Mouse (Mus musculus) embryonic stem cell, embryonic (primary cell): ENCODE measurements around the gene Rab5c.

ENCODE experiments used
- CTCF ChIA-PET, 4 experiments: fragments of 300-600 bp in 2 of 4; fragments of 350-600 bp in 2 of 4; sonication (Branson Sonifier 250); formaldehyde crosslinking; loops; one replicate each; lab custom pipeline; 2022; ENCODE audit warnings: inconsistent platforms in 2 of 4; lab: Charles Lee
- POLR2A ChIA-PET, 4 experiments: fragments of 300-600 bp in 2 of 4; fragments of 350-600 bp in 2 of 4; sonication (Branson Sonifier 250); formaldehyde crosslinking; loops; one replicate each; lab custom pipeline; 2022; ENCODE audit warnings: antibody characterized with exemption in 4 of 4, inconsistent platforms in 1 of 4; lab: Charles Lee

The Rab5c gene

GRCm38 (mm10) chr11:100738066-100738604 lies at the start of gene Rab5c:
Gene Rab5c (minus strand): TSS chr11:100738215.
- CTCF ChIA-PET = interaction anchor here (0.7 to 3.0 kb wide), 19 partner anchors 9 to 522 kb away, joined by 3 to 15 read pairs (median 5); partner anchors contain the start of genes Hspb9 (in 2 of the 4), Acly (in 1 of the 4), Dnajc7 (in 1 of the 4) and Ghdc (in 1 of the 4)
- POLR2A ChIA-PET = interaction anchor here (0.6 to 4.0 kb wide), 90 partner anchors 8 to 704 kb away, joined by 3 to 33 read pairs (median 4); partner anchors contain the start of genes Kcnh4 (in 4 of the 4), Ghdc (in 3 of the 4), Kat2a (in 3 of the 4) and Rpl27 (in 3 of the 4)

- POLR2A ChIA-PET = interaction anchor here in 1 of 4 experiments (0.6 to 0.7 kb wide), 2 partner anchors 245 to 247 kb away, joined by 3 to 4 read pairs; no protein-coding TSS in a partner anchor
- CTCF ChIA-PET = interaction anchor here in 1 of 4 experiments (0.6 kb wide), 1 partner anchor 462 kb away, joined by 4 read pairs; no protein-coding TSS in a partner anchor
Observed at GRCm38 (mm10) chr11:100785774-100786173, 47.8 kb upstream of the Rab5c start.

DNA sequence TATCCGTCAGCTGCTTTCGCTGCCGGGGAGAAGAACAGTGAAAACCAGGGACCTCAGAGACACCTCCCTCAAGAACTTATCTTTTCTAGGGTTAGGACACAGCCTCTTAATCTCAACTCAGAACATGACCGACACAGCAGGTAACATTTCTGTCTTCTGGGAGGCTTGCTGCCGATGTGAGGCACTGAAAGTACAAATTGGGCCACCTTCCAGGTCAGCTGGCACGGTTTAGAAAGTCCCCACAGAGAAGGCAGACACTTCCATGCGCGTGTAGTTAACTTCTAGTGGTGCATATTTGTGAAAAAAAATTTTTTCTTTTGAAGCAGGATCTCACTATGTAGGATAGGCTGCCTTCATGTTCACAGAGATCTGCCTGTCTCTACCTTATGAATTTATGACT lies 46.3 kb upstream of the Rab5c start:
- CTCF ChIA-PET = interaction anchor here in 1 of 4 experiments (0.6 kb wide), 1 partner anchor 248 kb away, joined by 3 read pairs; no protein-coding TSS in a partner anchor
- POLR2A ChIA-PET = interaction anchor here in 1 of 4 experiments (0.6 to 1.7 kb wide), 2 partner anchors 464 to 618 kb away, joined by 3 to 5 read pairs; no protein-coding TSS in a partner anchor

DNA sequence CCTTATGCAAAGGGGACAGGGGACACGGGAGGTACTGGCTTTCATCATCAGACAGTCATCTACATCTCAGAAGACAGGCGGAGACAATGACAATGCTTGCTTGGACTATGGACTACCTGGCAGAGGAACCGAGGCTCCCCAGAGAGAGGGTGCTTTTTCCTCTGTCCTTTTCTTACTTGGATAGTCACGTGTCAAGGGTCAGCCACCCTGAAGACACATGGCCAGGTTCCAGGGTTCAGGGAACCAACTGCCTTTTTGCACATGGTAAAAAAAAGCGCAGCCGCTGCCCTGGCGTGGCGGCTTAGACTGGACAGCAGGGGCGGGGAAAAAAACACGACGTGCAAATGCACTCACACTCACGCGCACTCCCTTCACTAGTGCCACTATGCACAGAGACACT lies 44.6 kb upstream of the Rab5c start:
- ChIA-PET POLR2A (interaction anchor here in 3 of 4 experiments (0.8 to 1.8 kb wide), 11 partner anchors 9 to 462 kb away, joined by 3 to 5 read pairs (median 3); no protein-coding TSS in a partner anchor), CTCF (interaction anchor here in 2 of 4 experiments (1.0 to 2.9 kb wide), 2 partner anchors 21 kb away, joined by 3 to 10 read pairs; no protein-coding TSS in a partner anchor)

GRCm38 (mm10) chr11:100781763-100782475 lies 43.9 kb upstream of the Rab5c start:
- CTCF ChIA-PET = interaction anchor here in 2 of 4 experiments (1.0 to 2.9 kb wide), 2 partner anchors 20 kb away, joined by 3 to 10 read pairs; no protein-coding TSS in a partner anchor
- POLR2A ChIA-PET = interaction anchor here in 2 of 4 experiments (0.8 to 2.7 kb wide), 11 partner anchors 8 to 248 kb away, joined by 3 to 10 read pairs (median 4); partner anchors contain the start of gene Ghdc (in 1 of the 2)

- CTCF ChIA-PET = interaction anchor here in 1 of 4 experiments (2.9 kb wide), 1 partner anchor 19 kb away, joined by 10 read pairs; no protein-coding TSS in a partner anchor
Observed at GRCm38 (mm10) chr11:100780247-100780646, 42.2 kb upstream of the Rab5c start.

DNA sequence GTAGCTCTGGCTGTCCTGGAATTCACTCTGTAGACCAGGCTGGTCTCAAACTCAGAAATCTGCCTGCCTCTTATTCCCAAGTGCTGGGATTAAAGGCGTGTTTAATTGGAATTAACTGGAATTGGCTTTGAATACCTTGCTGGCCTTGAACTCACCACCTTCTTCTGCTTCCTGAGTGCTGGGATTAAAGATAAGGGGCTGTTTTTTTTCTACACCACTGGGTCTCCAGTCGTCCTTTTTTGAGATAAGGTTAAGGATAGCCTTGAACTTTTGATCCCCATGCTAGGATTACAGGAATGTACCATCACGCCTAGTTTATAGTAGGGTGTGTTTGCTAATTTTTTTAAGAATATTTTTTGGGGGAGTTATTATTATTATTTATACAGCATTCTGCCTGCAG lies 40.1 kb upstream of the Rab5c start:
- POLR2A ChIA-PET = interaction anchor here in 2 of 4 experiments (0.6 to 1.5 kb wide), 3 partner anchors 16 to 239 kb away, joined by 3 read pairs; no protein-coding TSS in a partner anchor
- CTCF ChIA-PET = no interaction called here

More at GRCm38 (mm10) chr11:100780247-100780646, 42.2 kb upstream of the Rab5c start:
- POLR2A ChIA-PET = interaction anchor here in 3 of 4 experiments (0.5 to 2.7 kb wide), 9 partner anchors 10 to 461 kb away, joined by 3 to 10 read pairs (median 3); partner anchors contain the start of genes Ghdc (in 2 of the 3), Eif1 (in 1 of the 3) and Rab5c (in 1 of the 3)

DNA sequence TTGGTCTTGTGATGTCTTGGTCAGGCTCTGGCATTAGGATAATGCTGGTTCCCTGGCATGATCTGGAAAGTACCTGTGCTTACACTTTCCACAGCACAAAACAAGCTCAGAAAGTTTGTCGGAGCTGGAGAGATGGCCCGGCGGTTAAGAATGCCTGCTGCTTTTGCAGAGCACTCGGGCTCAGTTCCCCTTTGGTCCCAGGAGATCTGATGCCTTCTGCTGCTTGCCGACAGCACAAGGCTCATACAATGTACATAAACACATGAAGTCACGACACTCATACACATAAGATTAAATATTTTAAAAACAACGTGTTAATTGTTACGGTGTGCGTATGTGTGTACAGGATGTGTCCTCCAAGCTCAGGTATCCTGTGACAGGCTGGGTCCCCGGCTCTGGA lies 37.9 kb upstream of the Rab5c start:
- ChIA-PET POLR2A (interaction anchor here in 2 of 4 experiments (1.0 to 1.4 kb wide), 4 partner anchors 29 to 51 kb away, joined by 3 to 4 read pairs (median 3); partner anchors contain the start of gene Rab5c (in 1 of the 2)), CTCF (interaction anchor here in 3 of 4 experiments (0.5 to 2.3 kb wide), 5 partner anchors 12 to 16 kb away, joined by 3 to 12 read pairs (median 9); partner anchors contain the start of gene Kcnh4 (in 2 of the 3))

GRCm38 (mm10) chr11:100774261-100774660 lies 36.2 kb upstream of the Rab5c start:
- POLR2A ChIA-PET = interaction anchor here in 2 of 4 experiments (0.7 to 1.2 kb wide), 2 partner anchors 62 to 69 kb away, joined by 3 to 4 read pairs; partner anchors contain the start of gene Kat2a (in 1 of the 2)

GRCm38 (mm10) chr11:100770646-100771408 lies 32.8 kb upstream of the Rab5c start, which contains the start of gene Ghdc:
Gene Ghdc (minus strand): TSS chr11:100770957.
- CTCF ChIA-PET = interaction anchor here (0.5 to 1.9 kb wide), 11 partner anchors 9 to 751 kb away, joined by 3 to 23 read pairs (median 4); partner anchors contain the start of genes Hcrt (in 1 of the 4), Kcnh4 (in 1 of the 4) and Rab5c (in 1 of the 4)
- POLR2A ChIA-PET = interaction anchor here in 3 of 4 experiments (0.6 to 1.8 kb wide), 15 partner anchors 9 to 451 kb away, joined by 3 to 14 read pairs (median 4); partner anchors contain the start of genes Rab5c (in 3 of the 3), Kcnh4 (in 2 of the 3), Acly (in 1 of the 3) and Eif1 (in 1 of the 3)

More at GRCm38 (mm10) chr11:100774261-100774660, 36.2 kb upstream of the Rab5c start:
- CTCF ChIA-PET = interaction anchor here in 1 of 4 experiments (1.9 kb wide), 1 partner anchor 60 kb away, joined by 5 read pairs; no protein-coding TSS in a partner anchor

- ChIA-PET POLR2A (interaction anchor here in 3 of 4 experiments (1.0 to 1.8 kb wide), 13 partner anchors 8 to 450 kb away, joined by 3 to 14 read pairs (median 4); partner anchors contain the start of genes Rab5c (in 3 of the 3), Kcnh4 (in 2 of the 3), Acly (in 1 of the 3) and Eif1 (in 1 of the 3)), CTCF (interaction anchor here (1.0 to 1.9 kb wide), 7 partner anchors 8 to 56 kb away, joined by 3 to 23 read pairs (median 6); partner anchors contain the start of genes Hcrt (in 1 of the 4) and Kcnh4 (in 1 of the 4))
Observed at GRCm38 (mm10) chr11:100769980-100770379, 32.0 kb upstream of the Rab5c start.

- POLR2A ChIA-PET = interaction anchor here in 2 of 4 experiments (1.3 to 1.6 kb wide), 2 partner anchors 13 to 23 kb away, joined by 3 to 4 read pairs; no protein-coding TSS in a partner anchor
- CTCF ChIA-PET = interaction anchor here in 2 of 4 experiments (0.5 to 0.9 kb wide), 2 partner anchors 8 to 265 kb away, joined by 3 to 5 read pairs; partner anchors contain the start of gene Kcnh4 (in 1 of the 2)
Observed at GRCm38 (mm10) chr11:100767871-100768270, 29.9 kb upstream of the Rab5c start.

DNA sequence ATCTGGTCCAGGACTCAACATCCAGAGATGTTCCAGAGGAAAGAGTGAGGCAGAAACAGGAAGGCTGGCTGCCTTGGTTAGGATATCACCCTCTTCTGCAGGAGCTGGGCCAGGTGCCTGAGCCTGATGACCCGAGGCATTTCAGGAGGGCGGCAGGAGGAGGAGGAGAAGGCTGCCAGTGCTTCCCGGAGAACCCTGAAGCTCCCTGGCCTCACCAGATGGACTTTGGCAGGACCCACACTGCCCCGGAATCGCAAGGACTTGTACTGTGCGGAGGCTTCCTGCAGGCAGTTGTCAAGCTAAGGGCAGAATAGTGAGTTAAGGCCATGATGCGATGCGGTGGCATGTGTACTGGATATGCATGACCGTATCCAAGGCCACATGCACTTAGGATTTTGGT lies 28.7 kb upstream of the Rab5c start:
- CTCF ChIA-PET = interaction anchor here in 1 of 4 experiments (0.5 kb wide), 1 partner anchor 365 kb away, joined by 3 read pairs; no protein-coding TSS in a partner anchor
- POLR2A ChIA-PET = interaction anchor here in 2 of 4 experiments (0.8 to 1.3 kb wide), 3 partner anchors 22 to 186 kb away, joined by 3 to 4 read pairs (median 3); no protein-coding TSS in a partner anchor

DNA sequence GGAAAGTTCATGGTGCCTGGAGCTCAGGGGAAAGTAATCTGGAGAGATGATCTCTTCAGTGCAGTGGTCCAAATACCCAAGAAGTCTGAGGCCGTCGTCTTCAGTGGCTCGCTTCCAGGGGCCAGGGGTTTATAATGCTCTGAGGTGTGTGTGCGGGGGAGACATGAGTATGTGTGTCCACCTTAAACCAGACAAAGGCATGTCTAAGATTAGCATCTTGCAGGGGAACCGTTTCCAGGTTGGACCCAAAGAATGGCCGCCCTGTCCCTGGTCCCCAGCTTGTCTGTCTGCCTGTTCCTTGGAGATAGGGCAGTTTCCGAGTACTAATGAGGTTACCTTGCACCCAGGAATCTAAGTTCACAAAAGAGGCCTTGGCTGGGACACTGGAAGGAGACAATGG lies 24.8 kb upstream of the Rab5c start, which contains the start of gene Hcrt:
TSS of gene Hcrt (minus strand) at position 101 of the 400 bp plus-strand sequence.
- POLR2A ChIA-PET = interaction anchor here in 2 of 4 experiments (0.6 to 1.9 kb wide), 4 partner anchors 18 to 116 kb away, joined by 4 to 15 read pairs (median 6); partner anchors contain the start of gene Rab5c (in 2 of the 2)
- CTCF ChIA-PET = interaction anchor here in 2 of 4 experiments (0.7 to 6.8 kb wide), 9 partner anchors 8 to 278 kb away, joined by 3 to 56 read pairs (median 13); partner anchors contain the start of genes Ghdc (in 1 of the 2) and Rab5c (in 1 of the 2)

GRCm38 (mm10) chr11:100761547-100762045 lies 23.6 kb upstream of the Rab5c start:
- ChIA-PET POLR2A (interaction anchor here in 3 of 4 experiments (0.5 to 1.9 kb wide), 22 partner anchors 9 to 680 kb away, joined by 3 to 15 read pairs (median 3); partner anchors contain the start of genes Rab5c (in 3 of the 3), Acly (in 1 of the 3), Ghdc (in 1 of the 3) and Retreg3 (in 1 of the 3)), CTCF (interaction anchor here (0.5 to 6.8 kb wide), 75 partner anchors 9 to 410 kb away, joined by 3 to 56 read pairs (median 4); partner anchors contain the start of genes Ghdc (in 4 of the 4), Hspb9 (in 4 of the 4), Kat2a (in 2 of the 4) and Rab5c (in 2 of the 4))
